ENCODE assay signal across 9 mouse cellular contexts in the genomic region with DNA sequence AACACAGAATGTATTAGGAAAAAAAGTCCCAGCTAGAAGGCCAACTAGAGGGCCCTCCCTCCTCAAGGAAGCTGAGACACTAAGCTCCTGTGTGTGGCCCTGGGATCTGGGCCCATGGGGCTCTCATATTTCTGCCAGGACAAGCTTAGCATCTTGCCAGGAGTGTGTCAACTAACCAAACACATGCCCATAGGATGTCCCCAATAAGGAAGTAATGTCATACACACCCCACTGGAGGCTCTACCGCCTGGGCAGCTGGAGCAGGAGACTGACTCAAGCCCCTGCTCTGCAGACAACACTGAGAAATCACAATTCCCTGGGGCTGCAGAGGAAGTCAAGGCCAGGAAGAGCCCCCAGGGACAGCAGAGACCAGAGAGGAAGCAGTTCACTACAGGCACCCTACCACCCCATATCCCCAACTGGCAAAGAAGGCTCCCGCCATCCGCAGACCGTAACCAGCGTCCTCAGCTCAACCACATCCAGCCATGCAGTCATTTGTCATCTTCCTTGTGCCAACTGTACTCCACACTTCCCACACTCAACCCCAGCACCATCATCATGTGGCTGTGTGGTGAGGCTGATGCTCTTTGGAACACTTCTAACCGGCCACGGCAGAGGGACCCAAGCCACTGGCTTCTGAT. TPM values are rescaled to one million over a fixed set of nuclear protein-coding genes. Genes with fewer than 3 reads are reported as not detected.
DNase-seq lines count a peak whose midpoint lies in the region; ATAC-seq and TF ChIP-seq lines count a peak whose summit lies in the region.
"Had no signal": no experiment of that assay in that cellular context is flagged by ENCODE, and none has a peak within 500 bp of the region (broad histone marks: within the 10 kb centered on the region; RNA-seq: fewer than 3 reads in every experiment).

No protein-coding gene starts in this region.

- DNase-seq in frontal cortex, postnatal 14 days (ENCODE audit: low spot score in 2 of 2), result no peak
- DNase-seq in stomach, postnatal 0 days (ENCODE audit: low spot score), result no peak
- DNase-seq in left cerebral cortex, postnatal 4 days, result peak; percentile 45
- DNase-seq in urinary bladder, adult 2 months (ENCODE audit: low spot score), result no peak
- no peak for DNase-seq in embryo, embryonic 10 days (ENCODE audit: low spot score)

- no peak for TF ChIP-seq CTCF in stomach, postnatal 0 days (IDR thresholded peaks at IDR 0.05; ENCODE audit: low read depth)

- peak overlapping the region; percentile 29; the same call in 1 of the 2 replicates for H3K27ac ChIP-seq in stomach, embryonic 16.5 days (ENCODE audit: low read length)
- H3K27ac ChIP-seq in stomach, postnatal 0 days (replicated peaks), result no peak overlapping the region
- H3K27ac ChIP-seq in neural tube, embryonic 14.5 days (ENCODE audit: low read depth, low read length), result no peak overlapping the region; the same call in 1 of the 2 replicates
- H3K27ac ChIP-seq: embryonic facial prominence, embryonic 12.5 days had no signal

- no peaks in the 10 kb centered on the region for H3K27me3 ChIP-seq in stomach, embryonic 16.5 days (ENCODE audit: control insufficient read depth, insufficient read depth, low read length)
- H3K27me3 ChIP-seq in stomach, postnatal 0 days (ENCODE audit: control insufficient read depth, insufficient read depth, low read length), result no peaks in the 10 kb centered on the region
- no peaks in the 10 kb centered on the region for H3K27me3 ChIP-seq in neural tube, embryonic 14.5 days (ENCODE audit: control insufficient read depth, insufficient read depth, low read length)
- H3K27me3 ChIP-seq: embryonic facial prominence, embryonic 12.5 days had no signal

- no peak overlapping the region for H3K4me3 ChIP-seq in stomach, embryonic 16.5 days (replicated peaks; ENCODE audit: low read length)
- no peak overlapping the region for H3K4me3 ChIP-seq in stomach, postnatal 0 days (ENCODE audit: low read depth, low read length)
- no peak overlapping the region for H3K4me3 ChIP-seq in neural tube, embryonic 14.5 days (ENCODE audit: low read depth, low read length)
- H3K4me3 ChIP-seq: embryonic facial prominence, embryonic 12.5 days had no signal

- TF ChIP-seq EP300 in stomach, postnatal 0 days (optimal IDR thresholded peaks at IDR 0.05), result no peak

- no peaks in the 10 kb centered on the region for H3K36me3 ChIP-seq in stomach, embryonic 16.5 days (ENCODE audit: control insufficient read depth, insufficient read depth, low read length)
- H3K36me3 ChIP-seq in stomach, postnatal 0 days (ENCODE audit: control insufficient read depth, insufficient read depth, low read length), result no peaks in the 10 kb centered on the region
- no peaks in the 10 kb centered on the region for H3K36me3 ChIP-seq in neural tube, embryonic 14.5 days (ENCODE audit: control insufficient read depth, insufficient read depth, low read length)
- H3K36me3 ChIP-seq: embryonic facial prominence, embryonic 12.5 days had no signal

- intact Hi-C loops in left cerebral cortex, postnatal 4 days (cut with DNase I), result no loop called here

- H3K4me1 ChIP-seq in stomach, embryonic 16.5 days (ENCODE audit: control insufficient read depth, insufficient read depth, low read length), result peaks cover 25% of the 10 kb centered on the region
- H3K4me1 ChIP-seq in stomach, postnatal 0 days (replicated peaks; ENCODE audit: control insufficient read depth, insufficient read depth), result no peaks in the 10 kb centered on the region
- H3K4me1 ChIP-seq in neural tube, embryonic 14.5 days (ENCODE audit: control insufficient read depth, insufficient read depth, low read length), result peaks cover 35% of the 10 kb centered on the region

- ATAC-seq in frontal cortex, adult (ENCODE audit: low TSS enrichment), result peak; percentile 64
- ATAC-seq in stomach, embryonic 16.5 days (ENCODE audit: insufficient read depth, low FRiP score), result no peak
- ATAC-seq in stomach, postnatal 0 days (ENCODE audit: low FRiP score, low TSS enrichment), result no peak
- no peak for ATAC-seq in neural tube, embryonic 14.5 days (ENCODE audit: low read depth)

- WGBS in stomach, embryonic 16.5 days, result 82% methylated on average over 7 of the region's 7 CpGs
- 74% methylated on average over 7 of the region's 7 CpGs for WGBS in stomach, postnatal 0 days
- 73% methylated on average over 7 of the region's 7 CpGs for WGBS in neural tube, embryonic 14.5 days

- no peak overlapping the region for H3K4me2 ChIP-seq in stomach, embryonic 16.5 days (ENCODE audit: low read depth, low read length)
- H3K4me2 ChIP-seq in stomach, postnatal 0 days (replicated peaks; ENCODE audit: low read depth), result no peak overlapping the region
- peak overlapping the region; percentile 98 for H3K4me2 ChIP-seq in neural tube, embryonic 14.5 days (ENCODE audit: low read depth, low read length)

- H3K9me3 ChIP-seq in stomach, embryonic 16.5 days (replicated peaks; ENCODE audit: control insufficient read depth, low read length), result no peaks in the 10 kb centered on the region
- no peaks in the 10 kb centered on the region for H3K9me3 ChIP-seq in stomach, postnatal 0 days (ENCODE audit: control insufficient read depth, low read length)
- H3K9me3 ChIP-seq in neural tube, embryonic 14.5 days (ENCODE audit: control insufficient read depth, low read length), result no peaks in the 10 kb centered on the region
- H3K9me3 ChIP-seq: embryonic facial prominence, embryonic 12.5 days had no signal

- no peak overlapping the region for H3K9ac ChIP-seq in stomach, embryonic 16.5 days (ENCODE audit: low read length)
- H3K9ac ChIP-seq in stomach, postnatal 0 days (ENCODE audit: low read length), result no peak overlapping the region
- H3K9ac ChIP-seq in neural tube, embryonic 14.5 days (replicated peaks; ENCODE audit: low read depth, low read length), result 0 out of 2 replicates have a peak overlapping the region, but pooled peaks have one; percentile 16
- H3K9ac ChIP-seq: embryonic facial prominence, embryonic 12.5 days had no signal

RNA-seq across cellular contexts. Expression of a gene that starts 3.0 kb away (rescaled TPM):
- 8.5 and 11.9 TPM in 2 replicates for polyA plus RNA-seq in stomach, embryonic 16.5 days (2015; fragmentation: Nextera tagmentation; extraction: Ambion mirVana)
- 10.2 and 11.3 TPM in 2 replicates for polyA plus RNA-seq in stomach, postnatal 0 days (2015; fragmentation: Nextera tagmentation; extraction: Ambion mirVana)
- 100 to 1,000 TPM; 142 to 149 TPM for total RNA-seq in left cerebral cortex, postnatal 4 days (2021)
- 54.0 and 56.8 TPM in 2 replicates for polyA plus RNA-seq in neural tube, embryonic 14.5 days (2014; fragmentation: Nextera tagmentation; extraction: Ambion mirVana)
- polyA plus RNA-seq in urinary bladder, adult 2 months (2012; rRNA removed), result 15.1 and 21.0 TPM in 2 replicates
